Mouse (Mus musculus) lung, adult 10 weeks (tissue): Measurements from ENCODE around the gene Tnfrsf21. TPM values are rescaled to one million over a fixed set of nuclear protein-coding genes. Genes with fewer than 3 reads are reported as not detected.

Experiments used
- polyA plus RNA-seq: library from polyadenylated mRNA; stranded (reverse); fragments of 350-450 nt; fragmentation: Illumina TruSeq; extraction: RNeasy Lipid Tissue Mini Kit (QIAGEN cat#74804); gene quantifications from one replicate; pipeline ENCODE4 v1.2.3, GENCODE M21; 2014; ENCODE audit warnings: low read depth, low replicate concordance; ENCODE audit not compliant: insufficient read depth

Gene Tnfrsf21
- 8.2 TPM for polyA plus RNA-seq

GRCm38 (mm10) chr17:43016371-43017331 is at the start of gene Tnfrsf21:
Gene Tnfrsf21, plus strand, starts transcription at chr17:43016555.

Other genes starting within 250 kb of the Tnfrsf21 start
- gene Cd2ap, start 139.9 kb upstream of the Tnfrsf21 start, polyA plus RNA-seq, result 19.9 TPM